Mouse (Mus musculus): ENCODE data around the gene Prr13. TPM values are rescaled to one million over a fixed set of nuclear protein-coding genes. Genes with fewer than 3 reads are reported as not detected.

Prr13 gene
- total RNA-seq (2014; fragmentation: Nextera tagmentation) (75.2 and 97.2 TPM in 2 replicates), total RNA-seq (2017) (35.4 and 53.4 TPM in 2 replicates)

DNA sequence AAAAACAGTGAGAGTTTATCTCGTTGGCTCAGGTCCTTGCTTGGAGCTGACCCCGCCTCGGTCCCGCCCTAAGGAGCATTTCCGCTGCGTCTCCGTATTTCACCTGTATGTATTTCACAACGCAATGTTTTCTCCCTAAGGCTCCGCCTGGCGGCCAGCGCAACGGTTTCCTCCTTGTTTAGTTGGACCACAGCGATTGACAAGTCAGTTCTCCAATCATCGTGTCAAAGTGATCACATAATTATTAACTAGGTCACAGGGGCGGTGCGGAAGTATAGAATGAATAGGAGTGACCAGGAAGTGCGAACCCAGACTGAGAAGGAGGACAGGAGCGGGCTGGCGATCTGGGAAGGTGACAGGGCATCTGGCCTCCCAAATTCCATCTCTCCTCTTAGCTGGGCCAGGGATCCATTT, at the start of gene Prr13:
Prr13 (plus strand) TSS at position 125 of the 414 bp plus-strand sequence.
- ATAC-seq (replicated peaks; ENCODE audit: poor library complexity, severe bottlenecking) = peak; percentile 83

- ATAC-seq (replicated peaks; ENCODE audit: poor library complexity, severe bottlenecking) = no peak
Measured at GRCm38 (mm10) chr15:102409286-102409685, 49.5 kb upstream of the Prr13 start.

DNA sequence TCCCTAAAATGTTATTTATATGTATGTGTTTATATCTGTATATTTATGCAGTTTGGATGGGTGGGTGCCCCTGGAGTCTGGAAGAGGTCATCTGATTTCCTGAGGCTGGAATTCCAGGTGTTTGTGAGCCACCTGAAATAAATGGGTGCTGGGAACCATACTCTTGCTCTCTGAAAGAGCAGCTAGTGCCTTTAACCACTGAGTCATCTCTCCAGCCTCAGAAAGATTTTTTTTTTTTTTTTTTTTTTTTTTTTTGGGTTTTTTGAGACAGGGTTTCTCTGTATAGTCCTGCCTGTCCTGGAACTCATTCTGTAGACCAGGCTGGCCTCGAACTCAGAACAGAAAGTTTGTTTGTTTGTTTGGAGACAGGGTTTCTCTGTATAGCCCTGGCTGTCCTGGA, 47.8 kb upstream of the Prr13 start:
- ATAC-seq (replicated peaks; ENCODE audit: poor library complexity, severe bottlenecking) = no peak

- ATAC-seq (replicated peaks; ENCODE audit: poor library complexity, severe bottlenecking) = no peak
Measured at GRCm38 (mm10) chr15:102413687-102414086, 45.1 kb upstream of the Prr13 start.

DNA sequence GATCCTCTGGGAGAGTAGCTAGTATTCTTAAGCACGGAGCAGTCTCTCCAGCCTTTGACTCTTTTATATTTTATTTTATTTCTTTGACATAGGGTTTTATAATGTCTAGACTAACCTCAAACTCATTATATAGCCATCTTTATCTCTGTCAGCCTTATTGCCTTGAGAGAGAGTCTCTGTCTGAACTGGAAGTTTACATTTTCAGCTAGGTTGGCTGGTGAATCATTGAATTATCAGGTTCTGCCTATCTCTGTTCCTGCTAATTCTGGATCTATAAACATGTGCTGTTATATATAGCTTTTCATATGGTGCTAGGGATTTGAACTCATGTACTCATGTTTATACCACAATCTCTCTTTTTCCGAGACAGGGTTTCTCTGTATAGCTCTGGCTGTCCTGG, 41.3 kb upstream of the Prr13 start:
- no peak for ATAC-seq (replicated peaks; ENCODE audit: poor library complexity, severe bottlenecking)

GRCm38 (mm10) chr15:102420986-102421385, 37.8 kb upstream of the Prr13 start:
- ATAC-seq (replicated peaks; ENCODE audit: poor library complexity, severe bottlenecking) = no peak

GRCm38 (mm10) chr15:102421437-102421836, 37.4 kb upstream of the Prr13 start:
- ATAC-seq (replicated peaks; ENCODE audit: poor library complexity, severe bottlenecking) = peak; percentile 66

DNA sequence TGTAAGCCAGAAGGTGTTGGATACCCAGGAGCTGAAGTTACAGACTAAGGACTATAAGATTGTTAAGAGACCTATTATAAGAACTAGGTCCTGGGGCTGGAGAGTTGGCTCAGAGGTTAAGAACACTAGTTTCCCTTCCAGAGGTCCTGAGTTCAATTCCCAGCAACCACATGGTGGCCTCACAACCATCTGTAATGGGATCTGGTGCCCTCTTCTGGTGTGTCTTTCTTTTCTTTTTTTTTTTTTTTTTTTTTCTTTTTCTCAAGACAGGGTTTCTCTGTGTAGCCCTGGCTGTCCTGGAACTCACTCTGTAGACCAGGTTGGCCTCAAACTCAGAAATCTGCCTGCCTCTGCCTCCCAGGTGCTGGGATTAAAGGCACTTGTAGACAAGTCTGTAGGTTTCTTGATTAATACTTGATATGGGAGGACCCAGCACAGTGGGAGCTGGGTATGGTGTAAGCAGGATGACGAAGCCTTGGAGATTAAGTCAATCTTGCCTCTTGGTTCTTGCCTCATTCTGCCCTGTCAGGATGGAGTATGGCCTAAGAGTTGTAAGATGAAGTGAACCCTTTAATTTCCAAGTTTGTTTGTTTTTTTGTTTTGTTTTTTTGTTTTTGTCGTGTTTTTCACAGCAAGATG, 35.1 kb upstream of the Prr13 start:
- ATAC-seq (replicated peaks; ENCODE audit: poor library complexity, severe bottlenecking) = no peak

DNA sequence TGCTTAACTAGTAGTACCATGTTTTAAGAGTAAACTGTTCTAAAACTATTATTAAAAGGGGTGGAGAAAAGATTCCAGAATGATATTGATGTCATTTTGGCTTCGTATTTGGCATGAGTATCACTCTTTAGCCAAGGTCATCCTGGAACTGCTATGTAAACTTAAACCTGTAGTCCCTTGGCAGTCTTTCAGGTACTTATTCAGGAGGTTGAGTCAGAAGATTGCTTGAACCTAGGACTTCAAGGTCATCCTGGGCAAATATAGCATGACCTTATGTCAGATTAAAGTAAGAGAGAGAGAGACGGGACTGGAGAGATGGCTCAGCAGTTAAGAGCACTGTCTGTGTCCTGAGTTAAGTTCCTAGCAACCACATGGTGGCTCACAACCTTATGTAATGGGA, 34.2 kb upstream of the Prr13 start:
- no peak for ATAC-seq (replicated peaks; ENCODE audit: poor library complexity, severe bottlenecking)

DNA sequence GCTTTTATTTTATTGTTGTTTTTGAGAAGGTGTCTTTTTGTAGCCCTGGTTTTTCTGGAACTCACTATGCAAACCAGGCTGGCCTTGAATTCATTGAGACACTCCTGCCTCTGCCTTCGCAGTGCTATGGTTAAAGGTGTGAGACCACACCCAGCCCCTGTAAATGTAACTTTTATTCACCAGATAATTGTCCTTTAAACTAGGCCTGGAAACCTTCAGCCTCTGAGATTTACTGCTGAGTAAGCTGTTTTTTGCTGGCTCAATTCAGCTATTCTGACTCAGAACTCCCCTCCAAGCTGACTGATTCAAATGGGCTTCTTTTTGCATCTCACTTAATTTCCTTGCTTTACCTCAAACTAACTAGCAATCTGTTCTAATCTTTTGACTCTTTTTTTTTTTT, 31.9 kb upstream of the Prr13 start:
- no peak for ATAC-seq (replicated peaks; ENCODE audit: poor library complexity, severe bottlenecking)

DNA sequence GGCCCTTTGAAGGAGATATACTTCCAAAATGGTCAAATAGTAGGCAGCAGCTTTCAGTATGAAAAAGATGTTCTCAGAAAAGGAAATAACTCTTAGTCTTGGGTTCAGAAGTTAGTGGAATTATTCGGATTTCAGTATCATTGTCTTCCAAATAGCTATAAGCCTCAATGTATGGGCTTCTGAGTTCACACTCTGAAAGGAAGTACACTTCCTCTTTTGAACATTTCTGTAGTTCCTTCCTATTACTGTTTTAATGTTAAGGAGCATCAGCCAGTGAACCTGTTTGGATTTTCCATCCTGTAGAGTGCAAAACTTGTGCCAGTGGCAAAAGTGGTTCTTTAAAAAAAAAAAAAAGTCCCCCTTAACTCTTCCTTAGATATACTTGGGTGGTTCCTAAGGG, 26.8 kb upstream of the Prr13 start:
- ATAC-seq (replicated peaks; ENCODE audit: poor library complexity, severe bottlenecking) = peak; percentile 48; the same call in 1 of the 2 replicates

- no peak for ATAC-seq (replicated peaks; ENCODE audit: poor library complexity, severe bottlenecking)
Measured at GRCm38 (mm10) chr15:102433173-102433572, 25.7 kb upstream of the Prr13 start.

DNA sequence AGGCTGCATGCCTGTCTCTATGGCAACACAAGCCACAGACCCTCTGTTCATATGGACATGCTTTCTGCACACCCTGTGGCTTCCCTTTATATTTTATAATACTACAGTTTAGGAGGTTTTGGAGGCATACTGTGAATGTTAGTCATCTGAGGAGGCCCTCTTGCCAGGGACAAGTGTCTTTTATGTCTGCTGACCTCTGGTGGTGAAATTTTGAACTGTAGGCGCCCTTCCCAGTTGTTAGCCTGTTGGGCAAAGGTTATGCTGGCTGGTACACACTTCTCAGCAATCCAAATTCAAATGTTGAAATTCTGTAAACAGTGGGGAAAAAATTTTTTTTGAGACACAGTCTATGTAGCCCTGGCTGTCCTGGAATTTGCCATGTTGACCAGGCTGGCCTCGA, 16.3 kb upstream of the Prr13 start:
- ATAC-seq (replicated peaks; ENCODE audit: poor library complexity, severe bottlenecking) = peak; percentile 68

DNA sequence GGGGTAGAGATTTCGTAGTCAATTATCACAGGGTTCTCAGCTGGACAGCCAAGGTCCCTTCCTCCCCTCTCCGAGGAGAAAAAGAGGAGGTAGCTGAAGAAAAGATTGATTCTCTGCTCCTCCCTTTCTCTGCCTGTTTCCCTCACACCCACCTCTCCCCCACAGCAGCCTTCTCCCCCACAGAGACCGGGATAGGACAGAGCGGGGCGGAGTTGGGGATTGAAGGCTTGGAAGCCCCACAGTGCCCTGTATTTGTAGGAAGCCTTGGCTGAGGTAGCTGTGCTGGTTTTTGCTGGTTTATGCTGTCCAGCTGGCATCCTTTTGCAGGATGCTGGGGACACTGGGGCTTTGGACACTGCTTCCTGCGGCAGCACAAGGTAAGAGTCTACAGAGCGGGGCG, 13.7 kb upstream of the Prr13 start, which contains the start of gene Amhr2:
Amhr2 (plus strand) TSS at position 222 of the 400 bp plus-strand sequence.
- no peak for ATAC-seq (replicated peaks; ENCODE audit: poor library complexity, severe bottlenecking)

DNA sequence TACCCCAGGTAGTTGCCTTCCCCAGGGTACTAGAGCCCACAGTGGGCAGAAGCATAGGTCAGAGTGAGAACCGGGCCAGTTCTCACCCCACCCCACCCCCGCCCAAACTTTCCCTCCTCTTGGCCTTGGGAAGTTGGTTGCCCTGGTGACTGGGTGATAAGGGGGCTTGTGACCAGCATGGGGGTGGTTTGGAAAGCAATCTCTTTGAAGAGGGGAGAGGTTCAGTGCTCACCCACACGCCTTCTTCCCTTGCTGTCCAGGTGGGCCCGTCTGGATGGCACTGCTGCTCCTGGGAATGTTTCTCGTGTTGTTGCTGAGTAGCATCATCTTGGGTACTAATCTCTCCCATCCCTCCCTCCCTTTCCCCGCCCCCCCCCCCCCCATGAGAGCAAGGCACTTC, 12.4 kb upstream of the Prr13 start:
- ATAC-seq (replicated peaks; ENCODE audit: poor library complexity, severe bottlenecking) = no peak

DNA sequence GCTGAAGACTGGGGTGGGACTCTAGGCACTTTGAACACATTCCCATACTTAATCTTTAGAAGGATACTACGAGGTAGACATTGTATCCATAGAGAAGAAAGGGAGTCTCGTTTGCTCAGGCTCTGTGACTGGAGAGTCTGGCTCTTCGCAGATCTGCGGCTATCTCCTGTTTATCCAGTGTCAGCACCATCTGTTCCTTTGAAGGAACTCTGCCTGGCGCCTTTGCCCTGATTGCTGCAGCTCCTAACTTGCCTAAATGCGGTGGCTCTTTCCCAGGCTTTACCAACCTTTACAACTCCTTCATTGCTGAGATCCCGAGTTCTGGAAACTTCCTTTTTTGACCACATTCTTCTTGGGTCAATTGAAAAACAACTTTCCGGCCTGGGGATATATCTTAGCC, 9.5 kb upstream of the Prr13 start:
- no peak for ATAC-seq (replicated peaks; ENCODE audit: poor library complexity, severe bottlenecking)

- no peak for ATAC-seq (replicated peaks; ENCODE audit: poor library complexity, severe bottlenecking)
Measured at GRCm38 (mm10) chr15:102450928-102451327, 7.9 kb upstream of the Prr13 start.

- no peak for ATAC-seq (replicated peaks; ENCODE audit: poor library complexity, severe bottlenecking)
Measured at GRCm38 (mm10) chr15:102451666-102452430, 7.0 kb upstream of the Prr13 start.

DNA sequence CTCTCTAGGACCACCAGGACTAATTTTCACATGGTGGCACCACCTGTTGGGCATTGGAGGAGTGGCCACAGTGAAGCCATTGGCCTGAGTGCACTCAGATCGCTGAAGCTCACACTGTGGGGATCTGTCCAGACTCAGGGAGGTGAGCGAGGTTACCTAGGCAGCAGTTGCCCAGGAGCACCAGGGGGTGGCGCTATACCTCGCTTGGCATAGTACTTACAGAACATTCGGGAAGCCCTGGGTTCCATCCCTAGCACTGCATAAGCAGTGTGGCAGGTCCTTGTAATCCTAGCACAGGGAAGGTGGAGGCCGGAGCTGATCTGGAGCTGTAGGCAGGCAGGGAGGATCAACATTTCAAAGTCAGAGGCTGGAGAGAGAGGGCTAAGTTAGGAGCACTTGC, 2.8 kb upstream of the Prr13 start:
- ATAC-seq (replicated peaks; ENCODE audit: poor library complexity, severe bottlenecking) = no peak

- ATAC-seq (replicated peaks; ENCODE audit: poor library complexity, severe bottlenecking) = peak; percentile 34; the same call in 1 of the 2 replicates
Measured at GRCm38 (mm10) chr15:102458050-102458736, 635 bp upstream of the Prr13 start.

- no peak for ATAC-seq (replicated peaks; ENCODE audit: poor library complexity, severe bottlenecking)
Measured at GRCm38 (mm10) chr15:102459381-102459780, 553 bp downstream of the Prr13 start.

Measured in granulocyte monocyte progenitor cell, adult 5-6 weeks (primary cell).